In the genomic region with DNA sequence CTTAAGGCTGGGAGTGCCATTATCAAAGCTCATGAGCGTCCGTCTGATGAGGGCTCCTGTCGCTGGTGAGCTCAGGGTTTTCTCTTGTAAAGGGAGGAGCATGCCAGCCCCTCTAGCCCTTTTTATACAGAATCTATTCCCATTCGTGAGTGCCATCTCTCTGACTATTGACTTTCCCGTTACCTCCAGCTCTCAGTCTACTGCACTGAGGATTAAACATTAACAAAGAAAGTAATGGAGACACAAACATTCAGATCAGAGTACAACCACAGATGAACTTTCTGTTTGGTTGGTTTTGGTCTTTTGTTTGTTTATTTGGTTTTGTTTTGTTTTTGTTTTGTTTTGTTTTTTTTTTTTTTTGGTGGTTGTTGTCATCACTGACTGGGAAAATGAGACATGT, we compare ENCODE assay signal across 22 mouse cellular contexts. TPM values are rescaled to one million over a fixed set of nuclear protein-coding genes. Genes with fewer than 3 reads are reported as not detected.
"Had no signal": no experiment of that assay in that cellular context is flagged by ENCODE, and none has a peak within 500 bp of the region (broad histone marks: within the 10 kb centered on the region; RNA-seq: fewer than 3 reads in every experiment).

No protein-coding gene starts in this region.

- ATAC-seq: hindbrain, embryonic 16.5 days; intestine, embryonic 15.5 days had no signal

- H3K4me2 ChIP-seq: intestine, embryonic 15.5 days; limb, embryonic 12.5 days; limb, embryonic 15.5 days; midbrain, embryonic 11.5 days had no signal

- H3K27ac ChIP-seq: intestine, embryonic 15.5 days; limb, embryonic 12.5 days; limb, embryonic 15.5 days had no signal

- H3K9ac ChIP-seq: intestine, embryonic 15.5 days; limb, embryonic 12.5 days; limb, embryonic 15.5 days had no signal

- H3K4me3 ChIP-seq: intestine, embryonic 15.5 days; limb, embryonic 12.5 days; limb, embryonic 15.5 days had no signal

- H3K27me3 ChIP-seq: intestine, embryonic 15.5 days; limb, embryonic 12.5 days; limb, embryonic 15.5 days had no signal

- DNase-seq: kidney, postnatal 14 days; left cerebral cortex, postnatal 4 days; lung, adult 2 months; lung, postnatal 14 days; lung, postnatal 4 days; midbrain, embryonic 14.5 days; thymus, adult 18-20 months; thymus, postnatal 36 days had no signal

- H3K9me3 ChIP-seq: intestine, embryonic 15.5 days; limb, embryonic 12.5 days; limb, embryonic 15.5 days had no signal

- H3K36me3 ChIP-seq: intestine, embryonic 15.5 days; limb, embryonic 12.5 days; limb, embryonic 15.5 days had no signal

- H3K4me1 ChIP-seq: intestine, embryonic 15.5 days; limb, embryonic 12.5 days; limb, embryonic 15.5 days had no signal

RNA-seq across cellular contexts. Expression of a gene that starts 11.4 kb away (rescaled TPM):
- polyA plus RNA-seq: hindbrain, embryonic 16.5 days; intestine, embryonic 15.5 days; limb, embryonic 15.5 days; lung, embryonic 16.5 days; midbrain, embryonic 11.5 days; midbrain, embryonic 14.5 days; midbrain, postnatal 0 days; neural tube, embryonic 11.5 days; neural tube, embryonic 14.5 days; small intestine, adult 2 months; spleen, adult 2 months; stomach, embryonic 16.5 days; testis, adult 2 months; urinary bladder, adult 2 months had no signal

RNA-seq across cellular contexts. Expression of a gene that starts 46.3 kb away (rescaled TPM):
- polyA plus RNA-seq: hindbrain, embryonic 16.5 days; intestine, embryonic 15.5 days; limb, embryonic 12.5 days; limb, embryonic 15.5 days; lung, adult 2 months; lung, embryonic 16.5 days; midbrain, embryonic 11.5 days; midbrain, embryonic 14.5 days; midbrain, postnatal 0 days; neural tube, embryonic 11.5 days; neural tube, embryonic 14.5 days; small intestine, adult 2 months; spleen, adult 2 months; stomach, embryonic 16.5 days; testis, adult 2 months; urinary bladder, adult 2 months had no signal

RNA-seq across cellular contexts. Expression of a gene that starts 58.7 kb away (rescaled TPM):
- polyA plus RNA-seq: hindbrain, embryonic 16.5 days; intestine, embryonic 15.5 days; limb, embryonic 12.5 days; limb, embryonic 15.5 days; lung, adult 2 months; lung, embryonic 16.5 days; midbrain, embryonic 11.5 days; midbrain, embryonic 14.5 days; midbrain, postnatal 0 days; neural tube, embryonic 11.5 days; neural tube, embryonic 14.5 days; small intestine, adult 2 months; spleen, adult 2 months; stomach, embryonic 16.5 days; testis, adult 2 months; urinary bladder, adult 2 months had no signal
